In genomic region chr10:42152426-42153205, GRCm38 (mm10) we compare ENCODE assay signal across 9 mouse cellular contexts.
DNase-seq lines count a peak whose midpoint lies in the region; TF ChIP-seq lines count a peak whose summit lies in the region.
"Had no signal": no experiment of that assay in that cellular context is flagged by ENCODE, and none has a peak within 500 bp of the region (broad histone marks: within the 10 kb centered on the region; RNA-seq: fewer than 3 reads in every experiment).

No protein-coding gene starts in this region.

- no peak for TF ChIP-seq CTCF in gastrocnemius, adult 2 months (IDR thresholded peaks at IDR 0.05)

- intact Hi-C loops in gastrocnemius, adult 2 months (cut with DNase I), result no loop called here

- H3K27ac ChIP-seq in gastrocnemius, adult 2 months, result peak overlapping the region; percentile 13; the same call in 1 of the 2 replicates
- H3K27ac ChIP-seq: liver, embryonic 15.5 days had no signal

- peak; percentile 45 for DNase-seq in gastrocnemius, adult 2 months
- DNase-seq in gastrocnemius, postnatal 4 days (ENCODE audit: low spot score in 2 of 2), result no peak
- peak; percentile 35 for DNase-seq in ES-CJ7 (ENCODE audit: low read depth, low spot score)
- peak; percentile 32 for DNase-seq in embryo, embryonic 10.5 days (ENCODE audit: low spot score)
- DNase-seq in layer of hippocampus, postnatal 14 days (ENCODE audit: low spot score in 2 of 2), result peak; percentile 29 to 55
- peak; percentile 47 for DNase-seq in retina, postnatal 1 day
- no peak for DNase-seq in adipocyte (ENCODE audit: low spot score)
- DNase-seq in urinary bladder, adult 18-20 months (ENCODE audit: low spot score in 2 of 2), result no peak

- H3K4me3 ChIP-seq in gastrocnemius, adult 2 months, result no peak overlapping the region
- H3K4me3 ChIP-seq: liver, embryonic 15.5 days had no signal

Comparison
In these comparisons a context has a peak if more than half of its experiments do, and no peak if none do; other contexts are left out.
1. DNase-seq: peak in gastrocnemius, adult 2 months (single experiment), ES-CJ7 (single experiment), embryo, embryonic 10.5 days (single experiment), layer of hippocampus, postnatal 14 days (2 of 2) and retina, postnatal 1 day (single experiment); none in gastrocnemius, postnatal 4 days (0 of 2), adipocyte (single experiment) and urinary bladder, adult 18-20 months (0 of 2).